Mouse (Mus musculus) ES-Bruce4 (cell line): ENCODE measurements around the gene Nit1.

Experiments used
- CTCF ChIP-seq: IDR thresholded peaks from one replicate; pipeline ENCODE4 v1.8.1; 2011; ENCODE audit warnings: low read depth, low read length
- EP300 ChIP-seq: IDR thresholded peaks from 2 replicates; pipeline ENCODE4 v1.6.1; 2011; ENCODE audit warnings: low read depth, low read length; ENCODE audit not compliant: insufficient read depth
- POLR2A ChIP-seq: IDR thresholded peaks from one replicate; pipeline ENCODE4 v1.8.1; 2011; ENCODE audit warnings: low read length; ENCODE audit not compliant: insufficient read depth

- TF ChIP-seq CTCF (no peak), POLR2A (no peak), EP300 (no peak)
Observed at GRCm38 (mm10) chr1:171298226-171298625, 47.2 kb downstream of the Nit1 start.
